Mouse (Mus musculus): ENCODE results near the gene Gpr152.
"Not testable (repeated sequence)": the region's sequence is repeated elsewhere in the genome, so short reads cannot be mapped to it uniquely, and the experiment has no call there.

Gpr152 gene

GRCm38 (mm10) chr19:4112063-4112960, 27.3 kb upstream of the Gpr152 start:
- no peak for DNase-seq (ENCODE audit: low read depth, low spot score)

- DNase-seq (ENCODE audit: low read depth, low spot score), result no peak
These were observed 26.3 kb upstream of the Gpr152 start for GRCm38 (mm10) chr19:4113186-4113805.

- DNase-seq (ENCODE audit: low read depth, low spot score), result no peak
These were observed 25.8 kb upstream of the Gpr152 start for GRCm38 (mm10) chr19:4113806-4114230.

- DNase-seq (ENCODE audit: low read depth, low spot score), result no peak
These were observed 25.0 kb upstream of the Gpr152 start for GRCm38 (mm10) chr19:4114551-4114950.

GRCm38 (mm10) chr19:4115144-4115543, 24.4 kb upstream of the Gpr152 start:
- DNase-seq (ENCODE audit: low read depth, low spot score), result no peak

- no peak for DNase-seq (ENCODE audit: low read depth, low spot score)
These were observed 23.8 kb upstream of the Gpr152 start for GRCm38 (mm10) chr19:4115816-4116215.

GRCm38 (mm10) chr19:4117006-4117405, 22.6 kb upstream of the Gpr152 start:
- no peak for DNase-seq (ENCODE audit: low read depth, low spot score)

GRCm38 (mm10) chr19:4118350-4118749, 21.2 kb upstream of the Gpr152 start:
- no peak for DNase-seq (ENCODE audit: low read depth, low spot score)

GRCm38 (mm10) chr19:4119716-4120487, 19.7 kb upstream of the Gpr152 start:
- DNase-seq (ENCODE audit: low read depth, low spot score), result no peak

- no peak for DNase-seq (ENCODE audit: low read depth, low spot score)
These were observed 19.1 kb upstream of the Gpr152 start for GRCm38 (mm10) chr19:4120496-4120895.

- DNase-seq (ENCODE audit: low read depth, low spot score), result peak; percentile 98
These were observed 18.3 kb upstream of the Gpr152 start for GRCm38 (mm10) chr19:4121097-4121805.

- not testable (repeated sequence) for DNase-seq (ENCODE audit: low read depth, low spot score)
These were observed 17.7 kb upstream of the Gpr152 start for GRCm38 (mm10) chr19:4121896-4122295.

GRCm38 (mm10) chr19:4122411-4123370, 16.9 kb upstream of the Gpr152 start:
- no peak for DNase-seq (ENCODE audit: low read depth, low spot score)

- no peak for DNase-seq (ENCODE audit: low read depth, low spot score)
These were observed 15.2 kb upstream of the Gpr152 start for GRCm38 (mm10) chr19:4124432-4124831.

- DNase-seq (ENCODE audit: low read depth, low spot score), result not testable (repeated sequence)
These were observed 14.3 kb upstream of the Gpr152 start for GRCm38 (mm10) chr19:4125268-4125667.

GRCm38 (mm10) chr19:4125741-4126696, 13.6 kb upstream of the Gpr152 start, which contains the start of gene Aip:
Gene Aip (minus strand): TSS chr19:4125858.
- peak; percentile 97 for DNase-seq (ENCODE audit: low read depth, low spot score)

GRCm38 (mm10) chr19:4126759-4127495, 12.7 kb upstream of the Gpr152 start:
- DNase-seq (ENCODE audit: low read depth, low spot score), result no peak

GRCm38 (mm10) chr19:4129462-4129861, 10.1 kb upstream of the Gpr152 start:
- DNase-seq (ENCODE audit: low read depth, low spot score), result no peak

Measured in forelimb bud, embryonic 11.5 days (tissue).